Mouse (Mus musculus): ENCODE measurements around the gene Poc1b. TPM values are rescaled to one million over a fixed set of nuclear protein-coding genes. Genes with fewer than 3 reads are reported as not detected.

Gene Poc1b
- total RNA-seq, 2 experiments from 2014 or later: 10.5 to 12.1 TPM

DNA sequence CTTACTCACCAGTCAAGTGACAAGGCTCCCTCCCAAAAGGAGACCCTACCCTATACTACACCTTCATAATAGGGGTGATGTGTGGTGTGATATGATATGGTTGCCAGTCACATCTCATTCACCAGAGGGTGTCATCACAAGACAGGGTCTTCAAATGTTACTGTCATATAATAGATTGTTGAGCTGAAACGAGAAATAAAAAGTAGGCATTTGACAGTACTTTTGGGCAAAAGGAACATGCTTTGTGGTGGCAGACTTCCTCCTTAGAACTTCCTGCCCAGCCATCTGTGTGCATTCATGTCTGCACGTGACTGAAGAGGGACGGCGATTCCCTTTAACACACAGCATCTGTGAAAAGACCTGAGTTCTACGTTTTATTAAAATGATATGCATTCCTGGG, 75.3 kb downstream of the Poc1b start:
- no peak for DNase-seq
- intact Hi-C loops (cut with DNase I): loop anchor here (10.0 kb wide), 1 partner anchor 773 kb away; no protein-coding TSS in a partner anchor

DNA sequence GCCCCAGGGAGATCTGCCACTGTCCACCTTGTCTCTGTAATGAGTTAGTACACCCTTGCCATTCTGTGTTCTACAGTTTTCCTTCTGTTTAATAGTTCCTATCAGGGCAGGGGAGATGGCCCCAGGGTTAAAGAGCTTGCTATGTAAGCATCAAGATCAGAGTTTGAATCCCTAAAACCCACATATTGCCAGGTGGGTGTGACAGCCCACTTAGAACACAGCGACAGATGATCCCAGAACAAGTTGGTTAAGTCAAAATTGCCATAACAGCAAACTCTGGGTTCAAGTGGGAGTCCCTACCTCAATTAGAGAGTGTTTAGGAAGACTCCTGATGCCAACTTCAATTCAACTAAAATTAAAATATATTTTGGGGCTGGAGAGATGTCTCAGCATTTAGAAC, 81.3 kb downstream of the Poc1b start:
- intact Hi-C loops (cut with DNase I): loop anchor here (10.0 kb wide), 1 partner anchor 767 kb away; no protein-coding TSS in a partner anchor
- no peak for DNase-seq

DNA sequence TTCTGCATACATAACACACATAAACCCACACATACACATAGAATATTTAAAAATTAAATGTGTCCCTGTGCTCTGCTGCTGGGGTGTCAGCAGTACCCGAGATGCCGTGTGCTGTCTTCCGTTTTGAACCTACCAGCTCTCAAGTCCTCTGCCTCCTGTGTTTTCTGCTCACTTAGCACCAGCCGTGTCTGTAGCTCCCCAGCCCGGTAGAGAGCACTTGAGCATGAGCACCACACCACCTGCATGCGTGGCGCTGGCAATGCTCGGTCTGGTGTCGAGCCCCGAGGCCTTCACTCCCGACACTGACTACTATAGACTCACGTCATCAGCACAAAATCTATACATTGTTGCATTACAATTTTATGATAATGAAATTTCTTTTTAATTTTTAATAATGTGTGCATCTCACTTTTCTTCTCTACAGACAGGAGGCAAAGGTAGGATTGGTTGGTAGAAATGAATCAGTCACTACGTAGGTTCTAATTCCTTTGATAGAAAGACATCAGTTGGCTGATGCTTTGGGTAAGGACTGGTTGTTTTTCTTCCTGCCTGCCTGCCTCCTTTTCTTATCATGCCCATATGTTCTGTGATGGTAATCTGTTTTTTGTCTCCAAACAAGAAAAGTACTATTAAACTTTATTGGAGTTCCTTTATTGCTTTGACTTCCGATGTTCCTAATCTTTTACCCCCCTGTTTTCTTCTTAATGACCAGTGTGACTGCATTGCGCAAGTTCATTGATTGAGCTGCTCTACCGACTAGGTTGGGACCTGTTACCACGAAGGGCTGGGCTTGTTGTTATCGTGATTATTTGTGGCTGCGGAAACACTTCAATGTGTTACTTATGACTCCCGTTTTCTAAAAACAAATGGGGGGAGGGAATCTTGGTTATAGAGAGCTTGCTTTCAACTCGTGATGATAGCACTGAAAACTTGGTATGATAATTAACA, 82.1 kb downstream of the Poc1b start:
- DNase-seq: no peak
- intact Hi-C loops (cut with DNase I): loop anchor here (10.0 kb wide), 1 partner anchor 766 kb away; no protein-coding TSS in a partner anchor

DNA sequence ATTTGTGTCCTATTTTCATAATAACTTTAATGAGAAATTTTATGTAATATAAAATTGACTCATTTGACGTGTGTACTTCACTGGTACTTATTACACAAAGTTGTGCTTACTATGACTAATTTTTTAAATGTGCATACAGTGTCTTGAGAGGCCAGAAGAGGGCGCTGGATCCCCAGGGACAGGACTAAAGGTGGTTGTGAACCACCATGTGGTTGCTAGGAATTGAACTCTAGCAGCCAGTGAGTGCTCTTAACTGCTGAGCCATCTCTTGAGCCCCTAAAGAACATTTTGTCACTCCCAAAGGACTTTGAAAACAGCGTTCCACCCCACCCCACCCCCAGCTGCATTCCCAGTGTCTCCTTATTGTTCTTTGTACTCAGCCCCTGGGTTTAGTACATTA, 84.0 kb downstream of the Poc1b start:
- intact Hi-C loops (cut with DNase I): no loop called here
- peak in 1 of 2 experiments; percentile 70 for DNase-seq

DNA sequence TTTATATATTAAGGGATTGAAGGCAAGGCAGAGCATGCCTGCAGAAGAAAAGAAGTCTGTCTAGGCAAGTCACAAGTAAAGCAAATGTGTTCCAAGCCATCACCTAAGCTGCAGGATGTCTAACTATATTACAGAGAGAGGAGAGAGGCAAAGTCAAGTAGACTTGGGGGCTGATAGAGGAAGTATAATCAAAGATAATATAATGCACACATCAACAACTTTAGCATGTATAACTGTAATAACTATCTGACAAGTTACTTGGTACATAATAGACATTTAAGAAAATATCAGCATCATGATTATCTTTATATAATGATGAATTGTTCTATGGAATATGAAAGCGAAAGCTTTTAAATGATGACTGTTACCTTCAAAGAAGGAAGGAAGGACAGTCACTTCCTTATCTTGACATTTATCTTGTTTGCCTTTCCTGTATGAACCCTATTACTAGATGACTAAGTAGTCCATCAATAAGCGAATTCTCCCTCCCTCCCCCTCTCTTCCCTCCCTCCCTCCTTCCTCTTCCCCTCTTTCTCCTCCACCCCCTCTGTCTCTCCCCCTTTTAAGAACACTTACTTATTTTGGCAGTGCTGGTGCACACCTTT, 87.7 kb downstream of the Poc1b start:
- DNase-seq: no peak
- intact Hi-C loops (cut with DNase I): no loop called here

DNA sequence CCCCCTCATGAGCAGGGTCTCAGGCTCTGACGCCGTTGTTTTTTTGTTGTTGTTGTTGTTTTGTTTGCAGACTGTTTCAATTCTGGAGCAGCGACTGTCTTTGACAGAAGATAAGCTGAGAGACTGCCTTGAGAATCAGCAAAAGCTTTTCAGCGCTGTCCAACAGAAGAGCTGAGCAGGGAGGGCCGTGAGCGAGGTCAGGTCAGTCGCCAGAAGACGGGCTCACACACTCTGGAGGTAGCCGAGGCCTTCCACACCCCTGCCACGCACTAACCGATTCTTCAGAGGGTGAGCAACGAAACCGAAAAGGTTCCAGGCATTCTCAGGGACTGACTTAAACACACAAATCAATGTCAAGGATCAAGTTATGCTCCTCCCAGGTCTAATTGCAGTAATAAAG, 89.7 kb downstream of the Poc1b start:
- no peak for DNase-seq
- intact Hi-C loops (cut with DNase I): no loop called here

DNA sequence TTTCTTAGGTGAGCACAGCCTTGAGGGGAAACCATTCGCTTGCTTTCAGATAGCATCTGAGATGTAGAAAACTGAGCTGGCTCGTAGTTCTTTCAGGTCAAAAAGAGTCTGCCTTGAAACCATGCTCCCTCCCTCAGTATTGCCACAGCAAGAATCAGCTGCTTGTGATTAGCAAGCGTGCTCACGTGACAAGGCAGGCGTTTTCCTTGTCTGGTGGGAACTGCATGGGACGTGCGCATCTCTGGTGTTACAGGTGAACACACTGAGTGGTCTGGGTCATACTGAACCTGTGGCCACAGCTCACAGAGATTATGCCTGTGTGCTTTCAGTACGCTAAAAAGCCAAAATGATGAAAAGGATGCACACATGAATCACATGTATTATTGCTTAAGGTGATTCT, 90.3 kb downstream of the Poc1b start:
- no peak for DNase-seq
- intact Hi-C loops (cut with DNase I): no loop called here

DNA sequence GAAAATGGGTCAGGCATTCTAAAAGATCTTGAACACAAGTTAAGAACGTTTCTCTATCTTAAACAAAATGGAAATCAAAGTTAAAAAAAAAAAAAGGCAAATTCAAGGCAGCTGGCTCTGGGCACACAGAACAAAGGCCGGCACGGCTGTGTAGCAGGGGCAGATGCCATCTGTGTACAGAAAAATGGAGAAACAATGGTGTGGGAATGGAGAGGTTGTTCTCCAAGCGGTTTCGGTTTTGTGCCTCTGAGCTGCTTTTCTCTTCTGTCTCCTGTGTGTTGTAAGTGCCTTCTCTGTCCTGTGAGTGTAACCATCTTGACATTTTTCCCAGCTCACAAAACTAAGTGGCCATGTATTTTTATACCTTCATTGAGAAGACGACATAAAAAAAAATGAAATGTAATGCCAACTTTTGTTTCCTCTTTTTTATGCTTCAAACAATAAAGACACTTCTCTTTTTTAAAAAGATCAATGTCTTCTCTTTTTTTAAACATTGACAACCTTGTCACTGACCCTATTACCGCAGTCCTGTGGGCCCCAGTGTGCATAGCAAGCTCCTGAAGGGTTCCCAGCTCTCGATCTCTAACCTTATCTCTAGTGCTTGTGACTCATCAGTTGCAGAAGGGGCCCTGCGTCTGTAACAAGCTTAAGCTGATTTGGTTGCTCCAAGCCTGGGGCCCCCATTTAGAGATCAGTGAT, 90.9 kb downstream of the Poc1b start:
- no peak for DNase-seq

DNA sequence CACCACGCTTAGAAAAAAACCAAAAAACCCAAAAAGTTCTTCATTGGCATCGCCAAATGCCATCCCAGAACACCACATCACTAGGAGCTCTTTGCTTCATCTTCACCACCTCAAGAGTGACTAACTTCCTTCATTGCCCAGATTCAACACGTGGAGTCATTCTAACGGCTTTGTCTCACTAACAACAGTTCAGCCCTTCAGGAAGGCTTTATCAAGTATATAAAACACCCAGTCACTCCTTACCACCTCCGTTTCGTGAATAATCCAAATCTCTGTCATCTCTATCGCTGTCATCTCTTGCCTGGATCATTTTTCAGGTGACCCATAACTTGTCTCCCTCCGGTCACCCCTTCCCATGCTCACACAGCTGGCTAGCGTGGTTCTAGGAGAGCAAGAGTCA, 92.1 kb downstream of the Poc1b start:
- DNase-seq: no peak
- intact Hi-C loops (cut with DNase I): no loop called here

More for the DNA sequence above, 90.9 kb downstream of the Poc1b start:
- intact Hi-C loops (cut with DNase I): no loop called here

DNA sequence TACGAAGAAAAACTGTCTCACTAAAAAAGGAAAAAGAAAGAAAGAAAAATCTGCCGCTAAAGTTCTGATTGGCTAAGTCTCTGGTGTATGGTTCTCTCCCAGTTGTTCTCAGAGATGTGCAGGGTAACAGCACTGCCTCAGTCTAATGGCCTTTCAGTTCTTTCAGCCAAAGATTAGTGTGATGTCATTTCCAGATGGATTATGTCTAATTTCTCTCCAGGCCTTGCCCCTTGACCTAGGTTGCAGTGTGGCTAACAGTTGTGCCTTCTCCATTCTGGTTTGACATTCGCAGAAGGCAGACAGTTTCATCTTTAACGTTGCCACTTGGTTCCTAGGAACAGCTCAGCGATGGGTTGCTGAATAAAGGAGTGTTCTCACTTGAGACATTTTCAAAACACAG, 94.1 kb downstream of the Poc1b start:
- intact Hi-C loops (cut with DNase I): loop anchor here (2.0 kb wide), 1 partner anchor 26 kb away; no protein-coding TSS in a partner anchor
- DNase-seq: no peak

DNA sequence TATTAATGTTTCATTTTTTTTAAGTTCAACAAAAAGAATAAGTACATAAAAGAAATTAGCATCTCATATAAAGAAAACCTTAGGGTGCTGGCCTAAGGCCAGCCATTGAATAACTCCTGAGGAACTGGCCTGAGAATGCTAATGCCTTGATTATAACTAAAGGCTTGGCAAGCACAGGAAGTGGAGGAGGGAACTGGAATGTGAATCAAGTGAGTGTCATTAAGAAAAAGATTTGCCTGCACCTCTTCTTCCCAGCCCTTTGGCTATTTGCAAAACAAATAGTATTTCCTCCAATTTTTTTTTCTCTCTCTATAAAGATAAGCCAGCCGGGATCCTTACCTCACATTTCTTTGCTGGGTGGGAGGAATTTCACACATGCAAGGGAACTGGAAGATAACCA, 95.0 kb downstream of the Poc1b start:
- DNase-seq: peak; percentile 41 to 48
- intact Hi-C loops (cut with DNase I): loop anchor here (2.0 kb wide), 2 partner anchors 27 to 61 kb away; partner anchors contain the start of gene Dusp6

DNA sequence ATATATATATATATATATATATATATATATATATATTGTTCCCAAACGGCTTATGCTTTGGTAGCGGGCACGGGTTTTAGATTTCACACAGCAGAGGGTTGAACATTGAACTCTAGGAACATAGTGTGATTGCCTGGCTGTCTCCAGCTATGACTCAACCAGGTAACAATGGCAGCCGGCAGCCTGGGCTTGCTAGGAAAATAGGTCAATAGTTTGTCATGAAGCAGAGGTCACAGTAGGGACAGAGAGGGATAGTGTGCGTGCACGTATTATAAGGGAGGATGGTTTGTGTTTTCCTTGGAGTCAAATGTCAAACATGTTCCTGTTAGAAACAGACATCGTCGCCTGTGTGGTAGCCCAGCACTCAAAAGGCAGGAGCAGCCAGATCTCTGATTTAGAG, 95.5 kb downstream of the Poc1b start:
- intact Hi-C loops (cut with DNase I): loop anchor here (2.0 kb wide), 1 partner anchor 60 kb away; the partner anchor contains the start of gene Dusp6
- no peak for DNase-seq

DNA sequence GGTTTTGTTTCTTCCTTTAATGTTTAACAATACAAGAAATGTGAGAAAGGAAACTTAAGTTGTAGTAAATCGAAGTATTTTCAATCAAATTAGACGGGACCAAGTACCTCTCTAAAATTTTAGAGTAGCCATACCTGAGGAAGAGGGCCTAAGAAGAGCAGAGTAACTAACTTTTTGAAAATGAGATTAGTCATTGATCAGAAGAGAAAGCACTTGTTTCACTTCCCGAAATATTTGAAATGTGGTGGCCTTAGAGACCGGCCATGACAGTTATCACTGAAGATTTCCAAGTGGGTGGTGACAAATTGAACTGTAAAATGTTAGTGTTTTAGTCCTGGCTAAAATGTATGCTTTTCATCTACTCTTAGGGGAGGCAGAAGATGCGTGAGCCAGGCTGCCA, 96.3 kb downstream of the Poc1b start:
- intact Hi-C loops (cut with DNase I): loop anchor here (2.0 kb wide), 1 partner anchor 60 kb away; the partner anchor contains the start of gene Dusp6
- no peak for DNase-seq

DNA sequence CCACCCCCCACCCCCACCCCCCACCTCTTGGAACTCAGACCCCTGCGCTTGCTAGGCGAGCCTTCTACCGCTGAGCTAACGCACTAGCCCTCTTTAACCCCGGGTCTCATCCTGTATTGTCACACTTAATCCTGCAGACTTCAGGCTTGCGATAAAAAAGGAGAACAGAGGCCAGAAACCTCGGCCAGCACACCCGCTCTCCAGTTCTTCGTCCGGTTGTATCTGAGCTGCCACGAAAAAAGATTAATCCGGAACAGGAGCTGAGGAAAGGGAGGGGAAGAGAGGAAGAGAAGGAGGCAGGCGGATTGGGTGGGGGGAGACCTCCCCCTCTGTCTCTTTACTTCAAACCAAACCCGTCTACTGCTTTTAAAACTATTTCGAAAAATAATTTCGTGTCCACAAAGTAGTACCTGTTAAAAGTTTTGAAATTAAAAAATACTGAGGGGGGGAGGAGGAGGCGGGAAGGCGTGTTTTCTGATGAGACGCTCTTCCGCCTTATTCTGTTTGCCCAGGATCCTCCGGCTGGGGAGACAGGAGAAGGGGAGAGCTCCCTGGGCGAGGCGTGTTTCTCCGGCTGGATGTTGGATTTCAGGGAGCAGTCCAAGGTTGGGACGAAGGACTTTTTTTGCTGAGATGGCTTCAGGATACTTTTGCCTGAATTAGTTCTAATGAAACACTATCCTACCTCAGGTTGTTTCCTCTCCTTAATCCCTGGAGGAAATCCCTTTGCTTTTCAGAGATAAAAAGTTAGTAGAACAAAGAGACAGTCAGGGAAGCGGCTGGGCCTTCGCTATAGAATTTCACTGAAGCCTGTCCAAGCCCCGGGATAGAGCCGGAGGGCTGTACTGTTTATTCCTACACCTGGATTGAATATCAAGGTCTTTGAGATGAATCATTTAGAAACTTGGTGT, 97.0 kb downstream of the Poc1b start:
- intact Hi-C loops (cut with DNase I): loop anchor here (2.0 kb wide), 2 partner anchors 23 to 59 kb away; partner anchors contain the start of gene Dusp6
- DNase-seq: peak; percentile 50 to 60

DNA sequence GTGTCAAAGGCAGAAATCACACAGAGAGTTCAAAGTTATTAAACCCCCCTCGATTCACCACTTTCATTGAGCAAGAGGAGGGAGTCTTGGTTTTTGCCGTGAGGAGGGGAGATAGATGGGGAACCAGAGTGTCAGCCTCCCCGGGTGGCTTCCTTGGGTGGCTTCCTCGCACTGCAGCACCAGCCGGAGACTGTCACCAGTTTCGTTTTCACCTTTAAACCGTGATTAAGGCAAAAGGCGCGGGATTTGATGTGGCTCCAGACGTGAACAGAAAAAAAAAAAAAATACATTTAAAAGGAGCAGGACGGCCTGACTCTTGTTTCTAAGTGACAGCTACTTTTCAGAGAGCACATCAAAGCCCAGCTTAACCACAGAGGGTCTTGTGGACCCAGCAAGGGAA, 97.7 kb downstream of the Poc1b start:
- DNase-seq: peak; percentile 30 to 54
- intact Hi-C loops (cut with DNase I): loop anchor here (2.0 kb wide), 1 partner anchor 22 kb away; no protein-coding TSS in a partner anchor

DNA sequence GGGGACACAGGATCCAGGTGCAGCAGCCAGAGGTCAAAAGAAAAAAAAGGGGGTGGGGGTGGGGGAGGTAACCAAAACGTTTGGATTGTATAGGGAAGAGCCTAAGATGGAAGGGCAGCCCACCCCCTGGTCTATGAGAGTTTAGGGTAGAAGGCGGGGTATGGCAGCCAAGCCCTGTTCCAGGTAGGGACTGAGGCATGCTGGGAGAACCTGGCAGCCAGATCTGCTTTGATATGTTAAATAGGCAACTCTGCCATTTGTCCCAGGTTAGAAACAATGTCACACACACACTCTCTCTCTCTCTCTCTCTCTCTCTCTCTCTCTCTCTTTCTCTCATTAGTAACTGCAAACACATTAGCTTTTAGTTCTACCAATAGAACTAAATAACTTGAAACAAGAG, 100.3 kb downstream of the Poc1b start:
- intact Hi-C loops (cut with DNase I): no loop called here

DNA sequence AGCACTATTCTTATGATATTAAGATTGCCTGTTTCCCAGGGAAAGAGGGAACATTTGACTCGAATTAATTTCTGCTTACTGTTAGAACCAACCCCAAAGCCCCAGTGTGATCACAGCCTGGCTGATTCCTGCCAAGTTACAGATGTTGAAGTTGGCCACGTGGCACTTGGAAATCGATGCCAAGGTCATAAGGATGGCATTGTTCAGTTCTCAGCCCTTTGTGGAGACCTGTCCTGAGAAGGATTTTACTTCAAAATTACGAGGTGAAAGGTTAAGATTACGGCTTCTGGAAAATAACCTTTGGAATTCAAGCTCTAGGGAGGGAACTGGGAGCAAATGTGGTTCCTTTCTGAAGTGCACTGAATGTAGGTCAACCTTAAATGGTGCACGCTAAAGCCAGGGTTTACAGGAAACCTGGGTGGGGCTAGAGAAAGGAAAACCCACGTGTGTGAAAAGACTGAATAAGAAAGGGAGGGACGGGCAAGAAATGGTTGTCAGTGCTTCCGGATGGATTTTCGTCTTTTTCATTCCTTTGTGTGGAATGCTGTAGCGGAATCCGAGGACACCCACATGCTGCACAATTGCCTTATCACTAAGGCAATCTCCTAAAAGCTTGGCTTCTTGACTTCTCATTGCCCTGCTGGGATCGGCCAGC, 102.4 kb downstream of the Poc1b start:
- DNase-seq: peak in 1 of 2 experiments; percentile 20
- intact Hi-C loops (cut with DNase I): no loop called here

More for the DNA sequence above, 100.3 kb downstream of the Poc1b start:
- DNase-seq: no peak

DNA sequence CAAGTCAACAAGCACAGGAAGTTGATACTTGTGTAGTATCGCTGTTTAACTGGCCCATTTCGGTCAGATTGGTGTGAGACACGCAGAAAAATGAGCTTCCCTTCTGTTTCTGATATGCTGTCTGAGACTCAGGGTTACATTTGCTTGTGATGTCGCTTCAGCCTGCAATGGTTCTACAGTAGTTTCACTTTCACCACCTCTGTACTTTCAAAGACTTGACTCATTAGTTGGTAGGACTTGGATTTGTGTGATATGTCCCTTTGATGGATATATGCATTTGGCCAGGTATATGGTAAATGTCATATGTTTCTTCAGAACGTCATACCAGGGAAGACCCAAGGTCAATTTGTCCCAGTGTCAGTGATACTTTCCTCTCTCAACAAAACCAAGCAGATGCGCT, 104.2 kb downstream of the Poc1b start:
- DNase-seq: no peak
- intact Hi-C loops (cut with DNase I): no loop called here

All from heart, postnatal 10 days (tissue).